Mouse (Mus musculus): ENCODE measurements around the gene H2-Ob. TPM values are rescaled to one million over a fixed set of nuclear protein-coding genes. Genes with fewer than 3 reads are reported as not detected.

H2-Ob gene
- polyA plus RNA-seq, 1 experiment = 72.2 TPM

GRCm38 (mm10) chr17:34293533-34293932, 54.8 kb downstream of the H2-Ob start:
- TF ChIP-seq CTCF (IDR thresholded peaks at IDR 0.05; ENCODE audit: control insufficient read depth, insufficient read depth, low read length) (no peak), POLR2A (IDR thresholded peaks at IDR 0.05; ENCODE audit: borderline replicate concordance, control insufficient read depth, low read depth, low read length) (no peak)
- Histone ChIP-seq H3K4me3 (replicated peaks; ENCODE audit: control insufficient read depth, low read depth, low read length) (no peak overlapping the region), H3K4me1 (ENCODE audit: control insufficient read depth, insufficient read depth, low read length) (no peaks in the 10 kb centered on the region; the same call in 1 of the 2 replicates), H3K27ac (ENCODE audit: control insufficient read depth, insufficient read depth, low read depth, low read length, poor library complexity) (peak overlapping the region; percentile 36; the same call in 1 of the 2 replicates)
- 2% methylated on average over 2 of the region's 2 CpGs for WGBS

GRCm38 (mm10) chr17:34294249-34294648, 55.5 kb downstream of the H2-Ob start:
- 77% methylated on average over 4 of the region's 4 CpGs for WGBS
- Histone ChIP-seq H3K27ac (ENCODE audit: control insufficient read depth, insufficient read depth, low read depth, low read length, poor library complexity) (no peak overlapping the region), H3K4me1 (ENCODE audit: control insufficient read depth, insufficient read depth, low read length) (no peaks in the 10 kb centered on the region; the same call in 1 of the 2 replicates), H3K4me3 (replicated peaks; ENCODE audit: control insufficient read depth, low read depth, low read length) (no peak overlapping the region)
- no peak for TF ChIP-seq POLR2A (IDR thresholded peaks at IDR 0.05; ENCODE audit: borderline replicate concordance, control insufficient read depth, low read depth, low read length)
- no peak for TF ChIP-seq CTCF (IDR thresholded peaks at IDR 0.05; ENCODE audit: control insufficient read depth, insufficient read depth, low read length)

- Histone ChIP-seq H3K4me3 (replicated peaks; ENCODE audit: control insufficient read depth, low read depth, low read length) (no peak overlapping the region), H3K4me1 (ENCODE audit: control insufficient read depth, insufficient read depth, low read length) (no peaks in the 10 kb centered on the region; the same call in 1 of the 2 replicates), H3K27ac (ENCODE audit: control insufficient read depth, insufficient read depth, low read depth, low read length, poor library complexity) (peak overlapping the region; percentile 25; the same call in 1 of the 2 replicates)
- TF ChIP-seq POLR2A (IDR thresholded peaks at IDR 0.05; ENCODE audit: borderline replicate concordance, control insufficient read depth, low read depth, low read length) = no peak
- TF ChIP-seq CTCF (IDR thresholded peaks at IDR 0.05; ENCODE audit: control insufficient read depth, insufficient read depth, low read length) = no peak
Measured at GRCm38 (mm10) chr17:34295307-34295706, 56.6 kb downstream of the H2-Ob start.

- WGBS = 27% methylated on average over 23 of the region's 23 CpGs
- H3K27ac ChIP-seq (ENCODE audit: control insufficient read depth, insufficient read depth, low read depth, low read length, poor library complexity) = peak overlapping the region; percentile 59
- H3K4me1 ChIP-seq (ENCODE audit: control insufficient read depth, insufficient read depth, low read length) = peaks cover 1% of the 10 kb centered on the region; the same call in 1 of the 2 replicates
- TF ChIP-seq POLR2A (IDR thresholded peaks at IDR 0.05; ENCODE audit: borderline replicate concordance, control insufficient read depth, low read depth, low read length) (no peak), CTCF (IDR thresholded peaks at IDR 0.05; ENCODE audit: control insufficient read depth, insufficient read depth, low read length) (no peak)
- H3K4me3 ChIP-seq (replicated peaks; ENCODE audit: control insufficient read depth, low read depth, low read length) = peak overlapping the region; percentile 41
Measured at GRCm38 (mm10) chr17:34295891-34296794, 57.4 kb downstream of the H2-Ob start.

GRCm38 (mm10) chr17:34299356-34299755, 60.7 kb downstream of the H2-Ob start:
- no peak overlapping the region; the same call in 1 of the 2 replicates for H3K27ac ChIP-seq (ENCODE audit: control insufficient read depth, insufficient read depth, low read depth, low read length, poor library complexity)
- TF ChIP-seq CTCF (IDR thresholded peaks at IDR 0.05; ENCODE audit: control insufficient read depth, insufficient read depth, low read length) (no peak), POLR2A (IDR thresholded peaks at IDR 0.05; ENCODE audit: borderline replicate concordance, control insufficient read depth, low read depth, low read length) (no peak)
- peaks cover 1% of the 10 kb centered on the region; the same call in 1 of the 2 replicates for H3K4me1 ChIP-seq (ENCODE audit: control insufficient read depth, insufficient read depth, low read length)
- H3K4me3 ChIP-seq (replicated peaks; ENCODE audit: control insufficient read depth, low read depth, low read length) = no peak overlapping the region
- 70% methylated on average over 3 of the region's 3 CpGs for WGBS

GRCm38 (mm10) chr17:34300071-34300470, 61.4 kb downstream of the H2-Ob start:
- TF ChIP-seq CTCF (IDR thresholded peaks at IDR 0.05; ENCODE audit: control insufficient read depth, insufficient read depth, low read length) = no peak
- no peak for TF ChIP-seq POLR2A (IDR thresholded peaks at IDR 0.05; ENCODE audit: borderline replicate concordance, control insufficient read depth, low read depth, low read length)
- 90% methylated on average over 8 of the region's 8 CpGs for WGBS
- Histone ChIP-seq H3K27ac (ENCODE audit: control insufficient read depth, insufficient read depth, low read depth, low read length, poor library complexity) (0 out of 2 replicates have a peak overlapping the region, but pooled peaks have one; percentile 40), H3K4me1 (ENCODE audit: control insufficient read depth, insufficient read depth, low read length) (peaks cover 1% of the 10 kb centered on the region; the same call in 1 of the 2 replicates), H3K4me3 (replicated peaks; ENCODE audit: control insufficient read depth, low read depth, low read length) (no peak overlapping the region)

- H3K4me1 ChIP-seq (ENCODE audit: control insufficient read depth, insufficient read depth, low read length) = peaks cover 1% of the 10 kb centered on the region; the same call in 1 of the 2 replicates
- TF ChIP-seq CTCF (IDR thresholded peaks at IDR 0.05; ENCODE audit: control insufficient read depth, insufficient read depth, low read length) = no peak
- no peak for TF ChIP-seq POLR2A (IDR thresholded peaks at IDR 0.05; ENCODE audit: borderline replicate concordance, control insufficient read depth, low read depth, low read length)
- WGBS = 75% methylated on average over 23 of the region's 23 CpGs
- peak overlapping the region; percentile 93 for H3K27ac ChIP-seq (ENCODE audit: control insufficient read depth, insufficient read depth, low read depth, low read length, poor library complexity)
- peak overlapping the region; percentile 9 for H3K4me3 ChIP-seq (replicated peaks; ENCODE audit: control insufficient read depth, low read depth, low read length)
Measured at GRCm38 (mm10) chr17:34300691-34301566, 62.2 kb downstream of the H2-Ob start.

All from bone marrow, adult 2 months (tissue).